Mouse (Mus musculus) heart, postnatal 0 days (tissue): ENCODE results near the gene Foxn3. TPM values are rescaled to one million over a fixed set of nuclear protein-coding genes. Genes with fewer than 3 reads are reported as not detected.

ENCODE experiments used
- ATAC-seq: fragments of 200-750 bp; cut with Nextera tagmentation; 2 replicates; pipeline ENCODE4 v1.8.0; 2017; ENCODE audit warnings: low read depth, moderate number of reproducible peaks, moderate library complexity; ENCODE audit not compliant: insufficient read depth
- DNase-seq: peaks from one replicate; pipeline ENCODE4 v3.0.0-alpha.2; 2016; ENCODE audit warnings: low spot score
- H3K27ac ChIP-seq: fragments of 300-500 bp; sonication (generic); 2 replicates; pipeline ENCODE4 v1.5.1; 2014; ENCODE audit warnings: low read depth, mild to moderate bottlenecking
- H3K27me3 ChIP-seq: fragments of 300-500 bp; sonication (generic); 2 replicates; pipeline ENCODE4 v1.6.1; 2014; ENCODE audit warnings: low read length, mixed read lengths; ENCODE audit not compliant: control insufficient read depth, insufficient read depth
- H3K36me3 ChIP-seq: fragments of 300-500 bp; sonication (generic); replicated peaks from 2 replicates; pipeline ENCODE4 v1.6.1; 2014; ENCODE audit warnings: low read length, mixed read lengths; ENCODE audit not compliant: control insufficient read depth, insufficient read depth
- H3K4me1 ChIP-seq: fragments of 300-500 bp; sonication (generic); 2 replicates; pipeline ENCODE4 v1.6.1; 2014; ENCODE audit warnings: antibody characterized with exemption; ENCODE audit not compliant: control insufficient read depth, insufficient read depth
- H3K4me2 ChIP-seq: fragments of 300-500 bp; sonication (generic); 2 replicates; pipeline ENCODE4 v1.6.1; 2014; ENCODE audit warnings: low read depth, mild to moderate bottlenecking, low read length, moderate library complexity
- H3K4me3 ChIP-seq: fragments of 300-500 bp; sonication (generic); 2 replicates; pipeline ENCODE4 v1.5.1; 2014; ENCODE audit warnings: low read depth, low read length
- H3K9ac ChIP-seq: fragments of 300-500 bp; sonication (generic); replicated peaks from 2 replicates; pipeline ENCODE4 v1.6.1; 2014; ENCODE audit warnings: low read depth, low read length, mixed read lengths
- H3K9me3 ChIP-seq: fragments of 300-500 bp; sonication (generic); replicated peaks from 2 replicates; pipeline ENCODE4 v1.6.1; 2016; ENCODE audit warnings: low read length; ENCODE audit not compliant: control insufficient read depth
- CTCF ChIP-seq: IDR thresholded peaks from 2 replicates; pipeline ENCODE4 v1.5.1; 2016; ENCODE audit warnings: antibody characterized with exemption, control low read depth, low read depth
- EP300 ChIP-seq: IDR thresholded peaks from 2 replicates; pipeline ENCODE4 v1.6.1; 2016; ENCODE audit warnings: antibody characterized with exemption, low read depth
- WGBS: fragments of 180-500 bp; shearing (Covaris S2); extraction: QIAGEN DNeasy Blood & Tissue Kit; methylation state at CpG from one replicate; pipeline ENCODE4 v1.1.7; 2014; 5-methylcytosine and 5-hydroxymethylcytosine counted together
- polyA plus RNA-seq: library from polyadenylated mRNA; unstranded; fragments of >200 nt; fragmentation: Nextera tagmentation; extraction: Ambion mirVana; gene quantifications from 2 replicates; pipeline ENCODE4 v1.2.1, GENCODE M21; 2015
- total RNA-seq: library from RNA; depleted of rRNA; stranded (reverse); fragments of >200 nt; gene quantifications from 2 replicates; pipeline ENCODE4 v1.2.3, GENCODE M21; 2014; ENCODE audit warnings: low replicate concordance

Gene Foxn3
- total and polyA plus RNA-seq, 2 experiments from 2014 or later: 31.4 to 55.3 TPM

DNA sequence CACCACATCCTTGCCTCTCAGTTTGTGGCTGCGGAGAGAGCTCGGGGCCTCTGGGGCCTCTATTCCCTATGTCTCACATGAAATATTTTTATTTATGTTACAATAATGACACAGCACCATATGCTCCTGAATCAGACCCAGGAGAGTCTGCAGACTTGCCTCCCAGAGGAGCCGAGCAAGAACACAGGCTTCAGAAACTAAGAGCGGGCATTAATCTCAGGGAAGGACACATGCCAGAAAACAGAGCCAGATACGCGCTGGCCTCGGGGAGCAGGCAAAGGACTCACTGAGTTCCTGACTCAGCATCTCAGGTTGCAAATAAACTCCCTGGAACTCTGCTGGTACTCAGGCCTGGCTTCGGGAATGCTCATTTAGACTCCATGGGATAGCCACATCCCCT, 403.3 kb downstream of the Foxn3 start:
- ATAC-seq (no peak), DNase-seq (no peak)
- H3K9ac ChIP-seq: no peak overlapping the region
- TF ChIP-seq EP300: no peak
- TF ChIP-seq CTCF: no peak
- no peak overlapping the region for H3K27ac ChIP-seq
- 79% methylated on average over 8 of the region's 8 CpGs for WGBS
- no peaks in the 10 kb centered on the region for H3K36me3 ChIP-seq
- no peaks in the 10 kb centered on the region for H3K27me3 ChIP-seq
- H3K9me3 ChIP-seq: 0 out of 2 replicates have a peak, but pooled peaks cover 4% of the 10 kb centered on the region
- H3K4me1 ChIP-seq: no peaks in the 10 kb centered on the region
- H3K4me3 ChIP-seq: no peak overlapping the region
- no peak overlapping the region for H3K4me2 ChIP-seq

- Histone ChIP-seq H3K27ac (no peak overlapping the region), H3K9ac (no peak overlapping the region), H3K4me1 (no peaks in the 10 kb centered on the region), H3K36me3 (no peaks in the 10 kb centered on the region), H3K9me3 (0 out of 2 replicates have a peak, but pooled peaks cover 4% of the 10 kb centered on the region), H3K27me3 (no peaks in the 10 kb centered on the region), H3K4me2 (no peak overlapping the region), H3K4me3 (no peak overlapping the region)
- DNase-seq (no peak), ATAC-seq (no peak)
- TF ChIP-seq EP300 (no peak), CTCF (no peak)
- 88% methylated on average over 5 of the region's 5 CpGs for WGBS
Observed at GRCm38 (mm10) chr12:99155904-99156303, 407.5 kb downstream of the Foxn3 start.

- H3K4me1 ChIP-seq: no peaks in the 10 kb centered on the region
- no peak overlapping the region for H3K27ac ChIP-seq
- ATAC-seq (no peak), DNase-seq (no peak)
- 0 out of 2 replicates have a peak, but pooled peaks cover 4% of the 10 kb centered on the region for H3K9me3 ChIP-seq
- H3K9ac ChIP-seq: no peak overlapping the region
- no peak overlapping the region for H3K4me3 ChIP-seq
- no peaks in the 10 kb centered on the region for H3K27me3 ChIP-seq
- TF ChIP-seq CTCF (no peak), EP300 (no peak)
- H3K36me3 ChIP-seq: no peaks in the 10 kb centered on the region
- H3K4me2 ChIP-seq: no peak overlapping the region
- 69% methylated on average over 7 of the region's 7 CpGs for WGBS
Observed at GRCm38 (mm10) chr12:99154230-99154629, 409.2 kb downstream of the Foxn3 start.

GRCm38 (mm10) chr12:99153664-99154063, 409.7 kb downstream of the Foxn3 start:
- Histone ChIP-seq H3K27me3 (no peaks in the 10 kb centered on the region), H3K4me1 (no peaks in the 10 kb centered on the region), H3K36me3 (no peaks in the 10 kb centered on the region), H3K9ac (no peak overlapping the region), H3K27ac (no peak overlapping the region), H3K9me3 (0 out of 2 replicates have a peak, but pooled peaks cover 4% of the 10 kb centered on the region), H3K4me3 (no peak overlapping the region), H3K4me2 (no peak overlapping the region)
- no peak for ATAC-seq
- DNase-seq: no peak
- 54% methylated on average over 10 of the region's 10 CpGs for WGBS
- TF ChIP-seq EP300 (no peak), CTCF (no peak)

DNA sequence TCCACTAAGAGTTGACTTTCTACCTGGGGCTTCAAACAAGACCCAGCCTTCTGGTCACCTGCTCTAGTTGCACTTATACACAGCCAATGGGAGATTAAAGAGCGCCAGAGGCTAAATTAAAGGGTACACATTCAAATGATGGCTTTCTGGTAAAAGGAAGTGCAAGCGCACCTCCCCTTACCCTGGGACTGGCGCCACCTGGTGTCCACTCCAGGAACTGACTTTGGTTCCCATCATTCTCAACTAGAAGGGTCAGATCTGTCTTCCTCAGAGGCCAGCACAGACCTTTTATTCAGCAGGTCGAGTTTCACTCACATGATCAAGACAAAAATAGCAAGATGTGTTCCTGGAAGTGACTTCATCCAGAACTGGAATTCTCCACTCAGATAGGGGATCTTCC, 413.3 kb downstream of the Foxn3 start:
- ATAC-seq: no peak
- peak; percentile 29 for DNase-seq
- TF ChIP-seq CTCF: peak; percentile 64
- no peak for TF ChIP-seq EP300

GRCm38 (mm10) chr12:99149193-99149592, 414.2 kb downstream of the Foxn3 start:
- no peak for DNase-seq
- no peaks in the 10 kb centered on the region for H3K4me1 ChIP-seq
- no peak overlapping the region for H3K9ac ChIP-seq
- H3K4me2 ChIP-seq: no peak overlapping the region
- H3K27me3 ChIP-seq: no peaks in the 10 kb centered on the region
- 84% methylated on average over 6 of the region's 6 CpGs for WGBS
- H3K27ac ChIP-seq: no peak overlapping the region
- no peaks in the 10 kb centered on the region for H3K36me3 ChIP-seq
- H3K4me3 ChIP-seq: no peak overlapping the region
- no peak for TF ChIP-seq CTCF
- TF ChIP-seq EP300: no peak
- no peak for ATAC-seq
- H3K9me3 ChIP-seq: no peaks in the 10 kb centered on the region

More for the DNA sequence above, 413.3 kb downstream of the Foxn3 start:
- WGBS: 34% methylated on average over 4 of the region's 4 CpGs
- Histone ChIP-seq H3K27ac (no peak overlapping the region), H3K4me1 (no peaks in the 10 kb centered on the region), H3K9ac (no peak overlapping the region), H3K9me3 (no peaks in the 10 kb centered on the region), H3K4me3 (no peak overlapping the region), H3K27me3 (no peaks in the 10 kb centered on the region), H3K36me3 (no peaks in the 10 kb centered on the region), H3K4me2 (no peak overlapping the region)
